Mouse (Mus musculus) naive thymus-derived CD4-positive, alpha-beta T cell, adult 5 months (primary cell): ENCODE results near the gene Fcer1a. TPM values are rescaled to one million over a fixed set of nuclear protein-coding genes. Genes with fewer than 3 reads are reported as not detected.

Source experiments
- polyA plus RNA-seq: library from polyadenylated mRNA; unstranded; fragments of 100-300 nt; shearing (Covaris generic); gene quantifications from one replicate; pipeline ENCODE4 v1.2.1, GENCODE M21; 2017

The Fcer1a gene
- not detected for polyA plus RNA-seq

DNA sequence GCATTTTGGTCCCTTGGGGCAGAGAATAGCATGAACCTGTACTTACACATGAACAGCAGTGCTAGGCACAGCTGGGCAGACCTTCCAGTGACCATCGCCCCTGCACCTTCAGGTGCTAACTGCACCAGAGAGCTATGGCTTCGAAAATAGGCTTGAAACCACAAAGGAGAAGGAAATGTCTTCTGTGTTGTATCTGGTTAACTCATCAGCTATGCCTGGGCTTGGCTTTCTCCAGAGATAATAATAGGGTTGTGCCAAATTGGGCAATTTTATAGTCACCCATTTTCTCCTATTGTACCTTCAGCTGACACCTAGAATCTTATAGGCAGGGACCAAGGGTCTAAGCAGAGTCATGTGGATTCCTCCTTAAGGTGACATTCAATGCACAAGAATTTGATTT, at the start of gene Fcer1a:
Fcer1a (minus strand) TSS at position 134 of the 400 bp plus-strand sequence.

DNA sequence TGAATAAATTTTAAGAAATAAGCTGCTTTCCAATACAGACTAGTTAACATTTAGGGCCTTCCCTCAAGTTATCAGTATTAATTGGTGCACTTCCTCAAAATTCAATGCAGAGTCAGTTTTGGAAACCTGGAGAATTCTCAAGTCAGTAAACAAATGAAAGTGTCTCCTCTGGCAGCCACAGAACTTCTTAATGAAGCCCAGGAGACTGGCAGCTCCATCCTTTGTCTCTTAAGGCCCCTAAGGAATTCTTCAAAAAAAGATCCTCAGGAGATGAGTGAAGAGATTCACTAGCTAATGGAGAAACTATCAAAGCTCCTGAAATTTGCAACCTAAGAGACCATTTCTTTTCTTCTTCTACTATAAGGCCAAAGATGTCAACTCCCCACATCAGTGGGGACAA, 38.7 kb upstream of the Fcer1a start, which contains the start of gene Olfr418:
Olfr418 (plus strand) TSS at position 301 of the 400 bp plus-strand sequence.

DNA sequence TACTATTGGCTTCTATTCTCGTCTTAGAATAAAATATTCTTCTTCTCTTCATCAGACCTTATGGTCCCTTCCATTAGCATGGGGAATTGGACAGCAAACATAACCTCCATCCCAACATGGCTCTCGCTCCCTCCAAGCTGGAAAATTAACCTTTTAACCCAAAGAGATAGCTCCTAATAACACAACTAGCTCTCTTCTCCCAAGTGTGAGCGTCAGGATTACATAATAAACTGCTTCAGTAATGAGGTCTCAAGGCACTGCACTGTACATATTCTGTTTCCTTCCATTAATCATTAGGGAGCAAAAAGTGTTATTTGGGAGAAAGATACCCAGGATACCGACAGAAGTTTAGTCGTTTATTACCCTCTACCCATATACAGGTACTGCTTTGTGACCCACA, 14.9 kb downstream of the Fcer1a start, which contains the start of gene Olfr1404:
Olfr1404 (plus strand) TSS at position 301 of the 400 bp plus-strand sequence.

DNA sequence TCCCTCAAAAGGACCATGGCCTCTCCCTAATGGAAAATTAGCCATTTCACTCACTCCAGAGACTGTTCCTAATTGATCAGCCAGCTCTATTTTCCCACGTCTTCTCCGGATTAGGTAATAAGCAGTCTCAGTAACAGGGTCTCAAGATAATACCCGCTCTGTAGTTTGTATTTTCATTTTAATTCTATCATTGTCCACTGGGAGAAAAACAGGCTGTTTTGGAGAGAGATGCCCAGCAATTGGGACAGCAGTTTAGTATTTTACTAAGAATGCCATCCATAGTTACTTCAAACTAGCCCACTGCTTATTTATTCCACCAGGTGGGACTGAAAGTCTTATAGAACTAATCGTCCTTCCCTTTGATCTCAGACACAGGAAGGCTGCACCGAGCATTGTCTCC, 29.5 kb downstream of the Fcer1a start, which contains the start of gene Olfr218:
Olfr218 (plus strand) TSS at position 301 of the 400 bp plus-strand sequence.

DNA sequence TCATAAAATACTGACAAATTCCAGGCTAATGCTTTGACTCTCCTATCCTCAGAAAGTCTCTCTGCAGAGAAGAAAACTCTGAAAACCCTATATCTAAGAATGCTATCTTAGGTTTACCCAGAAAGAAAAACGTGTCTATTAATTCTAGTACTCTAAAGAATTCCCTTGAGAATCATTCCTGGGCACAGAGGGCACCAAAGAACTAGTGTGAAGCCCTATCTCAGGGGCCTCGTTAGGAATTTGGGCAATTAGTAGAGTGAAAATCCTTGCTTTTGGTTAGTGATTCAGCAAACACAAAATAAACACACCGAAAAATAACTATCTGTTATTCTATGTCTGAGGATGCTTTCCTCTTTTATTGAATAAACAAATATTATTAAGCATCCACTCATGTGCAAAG, 36.5 kb downstream of the Fcer1a start, which contains the start of gene Olfr1406:
Olfr1406 (minus strand) TSS at position 101 of the 400 bp plus-strand sequence.

Other genes with a start within 250 kb of the Fcer1a start
- not detected for gene Olfr1408, start 89.8 kb downstream of the Fcer1a start, polyA plus RNA-seq
- not detected for gene Olfr1406, start 36.6 kb downstream of the Fcer1a start, polyA plus RNA-seq
- not detected for gene Olfr218, start 29.4 kb downstream of the Fcer1a start, polyA plus RNA-seq
- gene Olfr1404, start 14.8 kb downstream of the Fcer1a start, polyA plus RNA-seq = not detected
- not detected for gene Olfr418, start 38.8 kb upstream of the Fcer1a start, polyA plus RNA-seq
- gene Mptx2, start 50.6 kb upstream of the Fcer1a start, polyA plus RNA-seq = not detected
- gene Ackr1, start 106.5 kb upstream of the Fcer1a start, polyA plus RNA-seq = not detected
- gene Aim2, start 123.7 kb upstream of the Fcer1a start, polyA plus RNA-seq = 39.1 TPM
- gene Cadm3, start 140.5 kb upstream of the Fcer1a start, polyA plus RNA-seq = not detected